Mouse (Mus musculus): Measurements from ENCODE around the gene Fam102b. TPM values are rescaled to one million over a fixed set of nuclear protein-coding genes. Genes with fewer than 3 reads are reported as not detected.
A peak's percentile ranks its signal among the peaks of the same experiment; 100 is the strongest.

Gene Fam102b
- total RNA-seq, 1 experiment, result 7.5 TPM

DNA sequence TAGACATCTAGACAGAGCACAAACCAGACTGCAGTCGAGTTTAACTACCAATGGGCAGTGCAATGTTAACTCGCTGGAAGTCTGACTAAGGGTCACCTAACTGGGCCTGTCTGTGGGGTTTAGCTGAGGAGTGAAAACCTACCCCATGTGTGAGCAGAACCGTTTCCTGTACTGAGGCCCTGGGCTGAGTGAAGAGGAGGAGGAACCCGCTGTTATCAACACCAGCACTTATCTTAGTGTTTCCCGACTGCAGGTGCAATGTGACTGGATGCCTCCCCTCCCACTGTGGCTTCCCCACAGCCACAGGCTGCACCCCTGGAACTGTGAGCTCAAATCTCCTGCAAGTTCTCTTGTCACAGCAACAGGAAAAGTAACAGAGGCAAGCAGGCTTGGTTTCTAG, 43.4 kb downstream of the Fam102b start:
- no peak overlapping the region for H3K27ac ChIP-seq (ENCODE audit: insufficient read depth, low read depth, low read length, poor library complexity, severe bottlenecking)
- no peak overlapping the region for H3K4me3 ChIP-seq (ENCODE audit: insufficient read depth in 1 of 2, low read depth in 1 of 2, low read length in 2 of 2, poor library complexity in 1 of 2, severe bottlenecking in 1 of 2)
- H3K4me1 ChIP-seq (ENCODE audit: control insufficient read depth in 2 of 2, insufficient read depth in 2 of 2, low read length in 2 of 2, poor library complexity in 1 of 2), result no peaks in the 10 kb centered on the region
- no peak for DNase-seq (ENCODE audit: low read depth, low spot score)
- H3K36me3 ChIP-seq (ENCODE audit: control insufficient read depth, insufficient read depth, low read length, poor library complexity, severe bottlenecking), result no peaks in the 10 kb centered on the region; the same call in 1 of the 2 replicates
- in situ Hi-C loops (cut with MboI; ENCODE audit: low sequenced_read_pairs in 2 of 2, unreplicated experiment in 2 of 2), result no loop called here
- no peak overlapping the region for H3K9ac ChIP-seq (ENCODE audit: insufficient read depth, low read depth, low read length, poor library complexity, severe bottlenecking)
- H3K9me3 ChIP-seq (ENCODE audit: control insufficient read depth, insufficient read depth, low read depth, low read length), result no peaks in the 10 kb centered on the region
- TF ChIP-seq MAFK (IDR thresholded peaks at IDR 0.05; ENCODE audit: insufficient read depth, low read depth, low read length) (no peak), ZC3H11A (IDR thresholded peaks at IDR 0.05; ENCODE audit: borderline replicate concordance, low read depth, low read length) (no peak), CHD2 (IDR thresholded peaks at IDR 0.05; ENCODE audit: low read depth, low read length) (no peak), ZNF384 (IDR thresholded peaks at IDR 0.05; ENCODE audit: low read depth, low read length) (no peak)

- Histone ChIP-seq H3K36me3 (ENCODE audit: control insufficient read depth, insufficient read depth, low read length, poor library complexity, severe bottlenecking) (no peaks in the 10 kb centered on the region; the same call in 1 of the 2 replicates), H3K4me3 (ENCODE audit: insufficient read depth in 1 of 2, low read depth in 1 of 2, low read length in 2 of 2, poor library complexity in 1 of 2, severe bottlenecking in 1 of 2) (no peak overlapping the region), H3K9ac (ENCODE audit: insufficient read depth, low read depth, low read length, poor library complexity, severe bottlenecking) (no peak overlapping the region), H3K4me1 (ENCODE audit: control insufficient read depth in 2 of 2, insufficient read depth in 2 of 2, low read length in 2 of 2, poor library complexity in 1 of 2) (no peaks in the 10 kb centered on the region; a peak in 1 of 4 replicates), H3K9me3 (ENCODE audit: control insufficient read depth, insufficient read depth, low read depth, low read length) (no peaks in the 10 kb centered on the region), H3K27ac (ENCODE audit: insufficient read depth, low read depth, low read length, poor library complexity, severe bottlenecking) (no peak overlapping the region)
- TF ChIP-seq HCFC1 (IDR thresholded peaks at IDR 0.05; ENCODE audit: borderline replicate concordance, insufficient read depth, low read length) (no peak), CHD2 (IDR thresholded peaks at IDR 0.05; ENCODE audit: low read depth, low read length) (no peak), MAFK (IDR thresholded peaks at IDR 0.05; ENCODE audit: insufficient read depth, low read depth, low read length) (no peak), ZNF384 (IDR thresholded peaks at IDR 0.05; ENCODE audit: low read depth, low read length) (no peak), ZC3H11A (IDR thresholded peaks at IDR 0.05; ENCODE audit: borderline replicate concordance, low read depth, low read length) (no peak)
- DNase-seq (ENCODE audit: low read depth, low spot score), result no peak
- in situ Hi-C loops (cut with MboI; ENCODE audit: low sequenced_read_pairs in 2 of 2, unreplicated experiment in 2 of 2), result no loop called here
Measured at GRCm38 (mm10) chr3:108981946-108982345, 45.5 kb downstream of the Fam102b start.

GRCm38 (mm10) chr3:108977340-108978030, 49.9 kb downstream of the Fam102b start:
- no peak overlapping the region for H3K4me3 ChIP-seq (ENCODE audit: insufficient read depth in 1 of 2, low read depth in 1 of 2, low read length in 2 of 2, poor library complexity in 1 of 2, severe bottlenecking in 1 of 2)
- no peak overlapping the region for H3K9ac ChIP-seq (ENCODE audit: insufficient read depth, low read depth, low read length, poor library complexity, severe bottlenecking)
- no peaks in the 10 kb centered on the region; the same call in 1 of the 2 replicates for H3K36me3 ChIP-seq (ENCODE audit: control insufficient read depth, insufficient read depth, low read length, poor library complexity, severe bottlenecking)
- H3K27ac ChIP-seq (ENCODE audit: insufficient read depth, low read depth, low read length, poor library complexity, severe bottlenecking), result no peak overlapping the region
- no peaks in the 10 kb centered on the region; a peak in 1 of 4 replicates for H3K4me1 ChIP-seq (ENCODE audit: control insufficient read depth in 2 of 2, insufficient read depth in 2 of 2, low read length in 2 of 2, poor library complexity in 1 of 2)
- in situ Hi-C loops (cut with MboI; ENCODE audit: low sequenced_read_pairs in 2 of 2, unreplicated experiment in 2 of 2), result no loop called here
- DNase-seq (ENCODE audit: low read depth, low spot score), result peak; percentile 50
- H3K9me3 ChIP-seq (ENCODE audit: control insufficient read depth, insufficient read depth, low read depth, low read length), result no peaks in the 10 kb centered on the region
- peak; percentile 94 for TF ChIP-seq MAFK (IDR thresholded peaks at IDR 0.05; ENCODE audit: insufficient read depth, low read depth, low read length)
- TF ChIP-seq HCFC1 (IDR thresholded peaks at IDR 0.05; ENCODE audit: borderline replicate concordance, insufficient read depth, low read length), result no peak

- Histone ChIP-seq H3K27ac (ENCODE audit: insufficient read depth, low read depth, low read length, poor library complexity, severe bottlenecking) (no peak overlapping the region), H3K4me1 (ENCODE audit: control insufficient read depth in 2 of 2, insufficient read depth in 2 of 2, low read length in 2 of 2, poor library complexity in 1 of 2) (no peaks in the 10 kb centered on the region; a peak in 1 of 4 replicates), H3K4me3 (ENCODE audit: insufficient read depth in 1 of 2, low read depth in 1 of 2, low read length in 2 of 2, poor library complexity in 1 of 2, severe bottlenecking in 1 of 2) (no peak overlapping the region), H3K9ac (ENCODE audit: insufficient read depth, low read depth, low read length, poor library complexity, severe bottlenecking) (no peak overlapping the region), H3K36me3 (ENCODE audit: control insufficient read depth, insufficient read depth, low read length, poor library complexity, severe bottlenecking) (no peaks in the 10 kb centered on the region; the same call in 1 of the 2 replicates), H3K9me3 (ENCODE audit: control insufficient read depth, insufficient read depth, low read depth, low read length) (no peaks in the 10 kb centered on the region)
- no peak for DNase-seq (ENCODE audit: low read depth, low spot score)
- TF ChIP-seq HCFC1 (IDR thresholded peaks at IDR 0.05; ENCODE audit: borderline replicate concordance, insufficient read depth, low read length) (no peak), MAFK (IDR thresholded peaks at IDR 0.05; ENCODE audit: insufficient read depth, low read depth, low read length) (no peak), ZNF384 (IDR thresholded peaks at IDR 0.05; ENCODE audit: low read depth, low read length) (no peak), CHD2 (IDR thresholded peaks at IDR 0.05; ENCODE audit: low read depth, low read length) (no peak), ZC3H11A (IDR thresholded peaks at IDR 0.05; ENCODE audit: borderline replicate concordance, low read depth, low read length) (no peak)
- in situ Hi-C loops (cut with MboI; ENCODE audit: low sequenced_read_pairs in 2 of 2, unreplicated experiment in 2 of 2), result no loop called here
Measured at GRCm38 (mm10) chr3:108974920-108975485, 52.4 kb downstream of the Fam102b start.

Measured in ES-E14 (cell line).